Mouse (Mus musculus) left cerebral cortex, postnatal 10 days (tissue): ENCODE results near the gene Gns. TPM values are rescaled to one million over a fixed set of nuclear protein-coding genes. Genes with fewer than 3 reads are reported as not detected.

Experiments
- DNase-seq, 2 experiments: peaks; one replicate each; pipeline ENCODE4 v3.0.0; 2021 to 2022; ENCODE audit warnings: low spot score in 2 of 2, mixed read lengths in 1 of 2; ENCODE audit errors: extremely low spot score in 1 of 2
- intact Hi-C: fragments of 180-260 bp; cut with DNase I; formaldehyde crosslinking; loops from one replicate; pipeline ENCODE4 v1.15.1; 2025
- total RNA-seq, 2 experiments: library from RNA; stranded (reverse); gene quantifications; 2 replicates each; pipeline ENCODE4 v1.2.3; 2021

The Gns gene
- total RNA-seq, 2 experiments from 2014 or later: 72.8 to 73.7 TPM

- intact Hi-C loops: no loop called here
- DNase-seq: no peak
These were observed 59.6 kb downstream of the Gns start for GRCm38 (mm10) chr10:121424455-121424854.

- no peak for DNase-seq
- intact Hi-C loops: loop anchor here (5.0 kb wide), 1 partner anchor 47 kb away; no protein-coding TSS in a partner anchor
These were observed 60.2 kb downstream of the Gns start for GRCm38 (mm10) chr10:121425079-121425478.

GRCm38 (mm10) chr10:121425506-121426025, 60.7 kb downstream of the Gns start:
- DNase-seq: no peak
- intact Hi-C loops: loop anchor here (5.0 kb wide), 1 partner anchor 47 kb away; no protein-coding TSS in a partner anchor

DNA sequence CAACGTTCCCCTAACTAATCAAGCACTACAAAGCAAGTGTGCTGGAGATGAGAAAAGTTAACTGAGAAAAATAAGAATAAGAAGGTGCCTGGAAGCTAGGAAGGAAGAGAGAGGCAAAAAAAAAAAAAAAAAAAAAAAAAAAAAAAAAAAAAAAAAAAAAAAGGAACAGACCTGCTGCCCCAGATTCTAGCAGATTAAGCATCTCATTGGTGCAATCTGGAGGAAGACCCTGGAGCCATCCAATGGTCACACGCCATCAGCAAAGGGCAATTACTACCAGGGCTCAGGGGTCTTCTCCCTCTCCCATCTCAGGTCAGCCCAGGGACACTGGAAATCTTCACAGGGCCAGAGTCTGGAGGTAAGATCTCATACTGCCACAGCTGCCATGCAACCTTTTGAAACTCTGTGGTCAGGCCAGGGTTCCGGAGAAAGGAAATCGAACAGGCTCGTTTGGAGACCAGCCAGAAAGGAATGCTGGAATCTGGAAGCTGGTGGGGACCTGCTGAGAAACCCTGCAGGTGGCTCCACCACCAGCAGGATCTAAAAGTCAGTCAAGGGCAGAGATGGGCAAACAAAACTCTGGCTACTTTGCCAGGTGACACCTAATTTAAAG, 61.7 kb downstream of the Gns start:
- peak in 1 of 2 experiments; percentile 51 for DNase-seq
- intact Hi-C loops: loop anchor here (5.0 kb wide), 1 partner anchor 46 kb away; no protein-coding TSS in a partner anchor

DNA sequence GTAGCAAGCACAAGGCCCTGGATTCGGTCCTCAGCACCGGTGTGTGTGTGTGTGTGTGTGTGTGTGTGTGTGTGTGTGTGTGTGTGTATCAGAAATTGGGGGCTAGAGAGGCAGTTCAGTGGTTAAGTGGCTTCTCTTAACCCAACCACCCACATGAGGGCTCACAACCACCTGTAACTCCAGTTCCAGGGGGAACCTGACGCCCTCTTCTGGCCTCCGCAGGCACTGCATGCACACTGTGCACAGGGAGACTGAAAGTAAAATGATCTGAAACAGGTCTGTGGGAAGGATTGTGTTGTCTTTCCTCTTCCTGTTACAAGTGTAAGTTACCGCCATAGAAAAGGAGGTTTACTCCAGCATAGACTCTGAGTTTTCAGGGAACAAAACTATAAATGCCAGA, 62.2 kb downstream of the Gns start:
- intact Hi-C loops: loop anchor here (5.0 kb wide), 1 partner anchor 45 kb away; no protein-coding TSS in a partner anchor
- DNase-seq: peak in 1 of 2 experiments; percentile 63

DNA sequence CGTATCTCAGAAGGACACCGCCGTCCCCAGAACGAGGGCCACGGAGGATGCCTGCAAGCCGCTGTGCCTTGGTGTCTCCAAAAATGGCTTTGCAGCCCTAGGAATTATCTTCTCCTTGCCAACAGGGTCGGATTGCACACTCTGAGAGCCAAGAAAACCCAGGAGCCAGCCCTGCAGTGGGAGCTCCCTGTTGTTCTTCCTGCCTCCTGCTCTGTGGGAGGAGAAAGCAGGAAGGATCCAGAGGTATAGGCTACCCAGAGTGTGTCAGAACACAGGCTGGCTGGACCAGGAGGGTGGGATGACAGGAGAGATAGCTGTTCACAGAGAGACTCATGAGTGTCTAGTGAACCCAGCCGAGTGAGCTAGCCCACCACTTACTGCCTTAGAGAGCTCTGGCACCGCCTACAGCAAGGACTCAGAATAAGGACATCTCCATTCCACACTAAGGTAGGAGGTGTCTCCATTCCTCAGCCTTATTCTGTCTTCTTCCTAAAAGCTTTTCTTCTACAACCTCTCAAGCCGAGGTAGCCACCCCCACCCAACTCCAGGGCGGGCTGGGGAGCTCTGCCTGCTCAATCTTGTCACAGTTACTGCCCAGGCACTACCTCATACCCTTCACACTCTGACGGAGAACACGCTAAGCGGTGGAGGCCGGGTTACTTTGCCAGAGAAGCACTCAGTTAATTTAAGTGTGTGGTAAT, 63.3 kb downstream of the Gns start:
- no peak for DNase-seq
- intact Hi-C loops: loop anchor here (5.0 kb wide), 1 partner anchor 44 kb away; no protein-coding TSS in a partner anchor

DNA sequence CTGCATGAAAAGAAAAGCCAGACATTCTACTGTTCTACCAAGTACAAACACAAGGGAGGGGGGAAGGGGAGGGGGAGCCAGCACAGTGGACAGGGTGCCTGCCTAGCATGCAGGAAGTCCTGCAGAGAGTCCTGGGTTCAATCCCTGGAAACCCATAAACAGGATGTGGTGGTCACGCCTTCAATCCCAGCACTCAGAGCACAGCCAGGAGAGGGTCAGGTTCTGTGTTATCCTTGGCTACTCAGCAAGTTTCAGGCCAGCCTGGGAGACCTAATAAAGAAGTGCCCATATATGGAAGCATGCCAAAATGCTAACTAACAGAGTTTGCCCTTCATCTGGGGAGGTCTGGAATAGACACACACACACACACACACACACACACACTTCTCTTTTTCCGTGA, 64.2 kb downstream of the Gns start:
- intact Hi-C loops: loop anchor here (5.0 kb wide), 1 partner anchor 43 kb away; no protein-coding TSS in a partner anchor
- peak in 1 of 2 experiments; percentile 67 for DNase-seq

GRCm38 (mm10) chr10:121429581-121429980, 64.7 kb downstream of the Gns start:
- DNase-seq: no peak
- intact Hi-C loops: loop anchor here (5.0 kb wide), 1 partner anchor 43 kb away; no protein-coding TSS in a partner anchor

GRCm38 (mm10) chr10:121429981-121430682, 65.2 kb downstream of the Gns start:
- DNase-seq: peak in 1 of 2 experiments; percentile 58
- intact Hi-C loops: loop anchor here (5.0 kb wide), 1 partner anchor 42 kb away; no protein-coding TSS in a partner anchor

DNA sequence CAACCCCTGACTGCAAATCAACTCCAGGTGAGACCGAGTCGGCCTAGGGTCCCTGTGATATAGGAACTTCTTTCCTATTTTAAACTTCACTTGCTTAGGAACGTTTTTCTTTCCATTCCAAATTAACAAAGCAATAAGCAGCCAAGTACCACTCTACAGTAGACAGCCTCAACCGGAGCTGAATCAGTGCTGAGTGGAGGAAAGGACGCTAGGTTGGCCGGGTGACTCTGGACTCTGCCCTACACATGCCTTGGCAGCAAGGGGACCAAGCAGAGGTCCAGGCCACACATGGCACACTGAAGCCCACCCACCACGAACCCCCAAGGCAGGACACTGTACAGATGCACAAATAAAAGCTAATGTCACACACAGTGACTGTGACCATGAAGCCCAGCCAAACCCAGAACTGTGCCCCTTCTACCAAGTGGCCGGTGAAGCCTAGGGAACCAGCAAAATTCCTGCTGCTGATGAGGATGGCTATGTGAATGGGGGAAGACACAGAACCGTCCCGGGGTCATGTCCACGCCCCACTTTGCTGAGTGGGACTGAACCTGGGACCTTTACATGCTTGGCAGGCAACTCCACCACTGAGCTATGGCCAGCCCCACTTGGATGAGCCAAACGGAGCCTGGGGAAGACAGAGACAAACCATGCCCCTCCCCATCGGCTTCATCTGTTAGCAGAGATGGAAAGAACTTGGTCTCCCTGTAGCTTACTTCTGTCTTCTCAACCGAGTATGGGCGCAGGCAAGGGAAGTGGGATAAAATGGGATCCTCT, 66.1 kb downstream of the Gns start:
- intact Hi-C loops: no loop called here
- no peak for DNase-seq

GRCm38 (mm10) chr10:121432041-121432634, 67.2 kb downstream of the Gns start:
- DNase-seq: peak in 1 of 2 experiments; percentile 53
- intact Hi-C loops: no loop called here

- DNase-seq: peak in 1 of 2 experiments; percentile 38
- intact Hi-C loops: no loop called here
These were observed 67.9 kb downstream of the Gns start for GRCm38 (mm10) chr10:121432635-121433280.

DNA sequence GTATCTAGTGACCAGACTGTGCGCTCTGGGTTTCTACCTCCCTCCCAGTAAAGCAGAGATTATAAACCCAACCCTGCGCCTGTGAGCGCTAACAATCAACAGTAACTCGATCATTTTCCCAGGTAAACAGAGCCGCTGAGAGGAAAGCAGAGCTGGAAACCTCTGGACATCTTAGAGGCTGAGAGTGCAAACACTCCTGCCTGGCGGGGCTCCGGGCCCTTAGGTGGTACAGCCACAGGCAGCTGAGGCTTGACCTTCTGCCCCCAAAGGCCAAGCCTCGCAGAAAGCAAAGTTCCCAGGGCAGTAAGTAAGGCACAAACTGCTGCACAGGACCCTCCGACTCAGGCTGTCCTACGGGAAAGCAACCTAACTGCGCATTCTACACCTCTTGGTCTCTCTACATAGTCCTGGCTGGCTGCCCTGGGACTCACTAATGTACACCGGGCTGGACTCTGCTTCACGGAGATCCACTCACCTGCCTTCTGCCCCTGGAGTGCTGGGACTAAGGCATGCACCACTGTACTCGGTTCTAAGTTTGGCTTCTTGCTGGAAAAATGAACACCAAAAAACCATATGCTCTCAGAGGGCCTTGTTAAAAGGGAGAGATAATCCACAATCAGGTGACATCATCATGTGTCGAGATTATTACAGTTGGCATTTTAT, 69.7 kb downstream of the Gns start:
- DNase-seq: no peak
- intact Hi-C loops: no loop called here

DNA sequence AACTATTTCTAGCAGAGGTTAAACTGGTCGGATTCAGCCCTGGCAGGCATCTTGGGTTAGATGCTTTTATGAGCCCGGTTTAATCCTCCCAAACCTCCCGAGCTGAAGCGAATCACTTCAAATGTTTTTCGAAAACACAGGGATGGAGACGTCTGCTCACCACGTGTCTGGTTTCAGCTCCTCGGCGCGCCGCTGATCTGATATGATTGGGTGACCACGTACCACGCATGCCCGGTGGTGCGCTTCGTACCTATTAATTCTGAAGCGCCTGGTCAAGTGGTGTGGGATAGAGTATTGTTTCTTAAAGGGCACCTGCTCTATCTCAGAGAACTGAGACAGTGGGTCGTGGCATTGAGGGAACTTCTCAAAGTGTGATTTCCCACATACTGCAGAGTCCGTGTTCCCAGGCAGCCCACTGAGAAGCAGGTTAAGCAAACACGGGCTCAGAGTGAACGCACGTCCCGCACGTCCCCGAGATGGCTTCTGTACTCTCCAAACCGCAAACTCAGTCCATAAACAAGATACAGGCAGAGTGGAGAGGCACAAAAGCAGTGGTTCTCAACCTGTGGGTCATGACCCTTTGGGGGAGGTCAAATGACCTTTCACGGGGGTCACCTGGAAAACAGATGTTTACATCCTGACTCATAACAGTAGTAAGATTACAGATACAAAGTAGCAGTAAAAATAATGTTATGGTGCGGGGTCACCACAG, 70.8 kb downstream of the Gns start:
- intact Hi-C loops: no loop called here
- no peak for DNase-seq

DNA sequence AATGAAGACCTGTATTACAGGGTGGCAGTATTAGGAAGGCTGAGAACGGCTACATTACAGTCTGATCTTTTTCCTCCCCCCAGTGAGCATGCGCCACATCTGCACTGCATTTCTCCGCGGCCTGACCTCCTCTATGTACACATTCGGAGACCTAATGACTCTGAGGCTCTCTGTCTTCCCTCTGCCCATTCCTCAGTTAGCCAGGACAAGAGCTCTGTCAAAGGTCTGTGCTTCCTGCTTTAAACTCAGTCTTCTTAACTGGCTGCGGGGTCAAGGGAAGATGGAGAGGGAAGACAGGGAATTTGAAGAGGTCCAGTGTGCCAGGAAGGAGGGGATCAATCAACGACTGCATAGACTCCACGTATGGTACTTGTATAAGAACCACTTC, 71.4 kb downstream of the Gns start:
- intact Hi-C loops: no loop called here
- DNase-seq: no peak

- intact Hi-C loops: no loop called here
- no peak for DNase-seq
These were observed 71.8 kb downstream of the Gns start for GRCm38 (mm10) chr10:121436693-121437092.

- intact Hi-C loops: no loop called here
- DNase-seq: no peak
These were observed 73.2 kb downstream of the Gns start for GRCm38 (mm10) chr10:121438109-121438508.
